Mouse (Mus musculus) mouse embryonic stem cell (cell line): ENCODE results near the gene Gpr146.
"Not testable (repeated sequence)": the region's sequence is repeated elsewhere in the genome, so short reads cannot be mapped to it uniquely, and the experiment has no call there.

Source experiments
- in situ Hi-C, 2 experiments: fragments of 300-500 bp; cut with MboI; formaldehyde crosslinking; loops; 1 replicate in 1 of 2; 3 replicates in 1 of 2; pipeline ENCODE4 v1.14.3; 2019 to 2020; ENCODE audit warnings: low sequenced_read_pairs in 2 of 2, low pct_unique_long_range_greater_than_20kb in 1 of 2, mixed read lengths in 1 of 2; ENCODE audit not compliant: unreplicated experiment in 1 of 2

Gpr146 gene

DNA sequence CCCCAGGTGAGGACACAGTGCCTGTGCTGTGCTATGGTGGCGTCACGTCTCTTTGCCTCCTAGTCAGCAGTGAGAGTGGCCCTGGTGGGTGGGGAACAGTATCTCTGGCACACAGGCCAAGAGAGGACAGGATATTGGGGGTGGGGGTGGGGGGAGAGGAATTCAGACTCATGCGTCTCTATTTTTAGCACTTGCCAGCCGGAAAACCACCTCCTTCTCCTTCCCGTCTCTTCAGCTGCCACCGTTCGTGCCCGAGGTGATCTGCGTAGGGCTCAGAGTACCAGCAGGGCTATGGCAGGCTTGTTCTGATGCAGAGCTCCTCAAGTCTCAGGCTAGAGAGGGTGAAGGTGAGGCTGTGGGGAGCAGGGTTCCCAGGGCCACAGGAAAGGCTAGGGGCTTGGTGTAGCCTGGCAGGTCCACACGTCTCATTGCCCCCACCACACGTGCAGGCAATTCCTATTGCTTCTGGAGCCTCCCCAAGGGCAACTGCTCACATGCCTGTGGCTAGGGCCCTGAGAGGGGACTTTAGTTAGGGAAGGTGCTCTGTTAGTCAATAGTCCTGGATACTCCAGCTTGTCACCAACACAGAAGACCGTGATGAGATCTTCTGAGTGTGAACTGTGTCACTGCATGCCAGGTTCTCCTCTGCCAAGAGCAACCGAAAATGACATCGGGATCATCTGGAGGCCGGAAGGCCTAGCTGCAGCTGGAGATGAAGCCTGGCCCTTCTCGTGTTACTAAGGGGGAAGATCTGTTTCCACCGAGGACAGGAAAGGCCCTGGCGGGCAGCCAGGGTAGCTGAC lies at the start of gene Gpr146:
Gene Gpr146, plus strand, starts transcription at position 230 of the 803 bp plus-strand sequence.
- in situ Hi-C loops, result no loop called here

DNA sequence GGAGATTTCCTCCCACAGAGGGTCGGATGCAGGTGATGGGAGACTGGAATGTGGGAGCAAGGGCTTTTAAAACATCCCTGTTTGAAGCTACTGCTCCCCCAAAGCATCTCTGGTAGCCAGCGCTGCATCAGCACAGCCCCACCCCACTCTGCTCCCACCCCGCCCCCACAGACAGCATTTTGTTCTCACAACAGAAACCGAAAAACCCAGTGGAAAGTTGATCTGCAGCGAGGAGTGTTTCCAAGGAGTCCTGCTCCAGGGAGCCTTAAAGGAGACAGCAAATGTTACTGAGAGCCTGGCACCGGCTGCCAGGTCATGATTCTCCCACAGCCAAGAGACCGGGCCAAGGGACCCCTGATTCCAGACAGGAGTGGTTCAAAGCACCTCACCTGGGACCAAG lies 46.7 kb upstream of the Gpr146 start:
- in situ Hi-C loops, result no loop called here

DNA sequence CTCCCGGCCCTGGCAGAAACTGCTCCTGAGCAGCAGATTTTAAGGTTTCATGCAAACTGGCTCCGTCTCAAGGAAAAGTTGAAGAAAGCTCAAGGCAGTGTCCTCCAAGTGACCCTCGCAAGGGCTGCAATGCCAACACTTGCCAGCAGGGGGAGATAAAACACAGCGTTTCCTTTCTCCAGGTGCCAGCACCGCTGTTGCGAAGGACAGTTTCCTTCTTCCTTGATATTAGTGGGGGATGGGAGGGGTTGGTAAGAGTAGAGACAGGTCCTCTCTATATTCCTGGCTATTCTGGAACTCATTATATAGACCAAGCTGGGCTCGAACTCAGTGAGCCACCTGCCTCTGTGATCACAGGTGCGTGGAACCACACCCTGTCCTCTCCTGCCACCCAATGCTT lies 45.8 kb upstream of the Gpr146 start:
- in situ Hi-C loops, result no loop called here

DNA sequence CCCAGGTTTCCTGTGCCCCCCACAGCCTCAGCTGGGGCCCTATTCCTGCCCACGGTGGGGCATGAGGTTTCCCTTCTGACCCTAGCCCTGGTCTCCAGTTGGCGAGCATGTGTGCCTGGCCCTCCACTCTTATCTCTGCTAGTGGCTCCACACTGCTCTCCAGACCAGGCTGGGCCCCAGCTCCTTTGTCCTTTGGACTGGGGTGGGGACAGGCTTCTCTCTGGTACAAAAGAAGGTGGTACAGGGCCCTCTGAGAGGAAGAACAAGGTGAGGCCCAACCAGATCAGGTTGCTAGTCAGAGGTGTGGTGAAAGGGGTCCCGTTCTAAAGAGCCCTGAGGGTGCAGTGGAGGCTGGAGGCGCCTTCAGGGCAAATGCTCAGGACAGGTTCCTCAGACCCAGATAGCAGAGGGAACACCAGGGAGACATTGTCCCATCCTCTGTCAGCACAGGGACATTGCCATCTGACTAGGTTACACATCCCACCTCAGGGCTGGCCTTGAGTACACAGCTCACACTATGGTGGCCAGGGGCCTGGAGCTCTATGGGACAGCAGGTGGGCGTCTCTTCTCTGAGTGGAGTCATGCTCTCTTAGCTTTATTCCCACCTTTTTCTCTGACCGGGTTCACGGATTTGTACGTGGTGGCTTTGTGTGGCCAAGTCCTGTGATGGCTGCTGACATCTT lies 44.8 kb upstream of the Gpr146 start:
- in situ Hi-C loops, result no loop called here

DNA sequence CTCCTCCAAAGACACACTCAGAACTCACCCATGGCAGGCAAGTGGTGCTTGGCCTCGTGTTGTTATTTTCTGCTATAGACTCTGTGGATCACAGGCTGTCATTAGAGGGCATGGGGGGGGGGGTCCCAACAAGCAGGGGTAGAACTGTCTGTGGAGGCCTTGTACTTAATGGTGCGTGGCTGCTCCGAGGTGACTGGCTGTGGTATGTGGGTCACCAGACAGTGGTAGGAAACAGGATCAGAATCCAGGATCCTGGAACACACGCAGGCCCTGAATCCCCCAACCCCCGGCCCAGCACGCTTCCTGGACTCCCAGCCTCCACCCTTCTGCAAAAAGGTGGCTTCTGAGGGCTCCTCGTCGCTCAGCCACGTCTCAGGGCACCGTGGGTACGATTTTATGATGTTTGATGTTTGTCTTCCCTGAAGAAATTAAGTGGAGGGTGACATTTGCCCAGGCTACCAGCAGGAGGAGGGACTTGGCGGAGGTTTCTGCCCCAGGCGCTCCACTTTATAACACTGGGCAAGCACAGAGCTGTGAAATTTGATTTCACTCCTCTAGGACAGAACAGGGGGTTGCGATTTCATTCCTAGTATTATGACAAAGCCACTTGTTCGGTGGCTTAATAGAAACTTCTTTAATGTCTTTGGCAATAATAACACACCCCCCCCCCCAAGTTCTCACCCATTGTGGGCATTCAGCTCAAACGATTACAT lies 44.0 kb upstream of the Gpr146 start:
- in situ Hi-C loops, result no loop called here

DNA sequence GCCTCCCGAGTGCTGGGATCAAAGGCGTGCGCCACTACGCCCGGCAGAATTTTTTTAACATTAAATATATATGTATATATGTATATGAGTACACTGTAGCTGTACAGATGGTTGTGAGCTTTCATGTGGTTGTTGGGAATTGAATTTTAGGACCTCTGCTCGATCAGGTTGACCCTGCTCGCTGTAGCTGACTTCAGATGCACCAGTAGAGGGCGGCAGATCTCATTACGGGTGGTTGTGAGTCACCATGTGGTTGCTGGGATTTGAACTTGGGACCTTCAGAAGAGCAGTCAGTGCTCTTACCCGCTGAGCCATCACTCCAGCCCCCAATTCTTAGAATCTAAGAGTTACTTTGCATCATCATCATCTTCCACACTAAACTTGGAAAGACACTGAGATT lies 43.1 kb upstream of the Gpr146 start:
- in situ Hi-C loops, result not testable (repeated sequence)

DNA sequence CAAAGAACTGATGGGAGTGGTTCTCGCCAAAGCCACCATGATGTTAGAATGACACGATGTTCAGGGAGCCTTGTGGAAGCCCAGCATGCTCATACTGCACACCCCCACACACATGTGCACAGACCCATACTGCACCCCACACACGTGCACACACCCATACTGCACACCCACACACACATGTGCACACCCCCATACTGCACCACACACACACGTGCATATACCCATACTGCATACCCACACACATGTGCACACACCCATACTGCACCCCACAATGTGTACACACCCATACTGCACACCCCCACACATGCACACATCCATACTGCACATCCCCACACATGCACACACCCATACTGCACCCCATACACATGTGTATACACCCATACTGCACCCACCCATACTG lies 41.9 kb upstream of the Gpr146 start:
- in situ Hi-C loops, result no loop called here

DNA sequence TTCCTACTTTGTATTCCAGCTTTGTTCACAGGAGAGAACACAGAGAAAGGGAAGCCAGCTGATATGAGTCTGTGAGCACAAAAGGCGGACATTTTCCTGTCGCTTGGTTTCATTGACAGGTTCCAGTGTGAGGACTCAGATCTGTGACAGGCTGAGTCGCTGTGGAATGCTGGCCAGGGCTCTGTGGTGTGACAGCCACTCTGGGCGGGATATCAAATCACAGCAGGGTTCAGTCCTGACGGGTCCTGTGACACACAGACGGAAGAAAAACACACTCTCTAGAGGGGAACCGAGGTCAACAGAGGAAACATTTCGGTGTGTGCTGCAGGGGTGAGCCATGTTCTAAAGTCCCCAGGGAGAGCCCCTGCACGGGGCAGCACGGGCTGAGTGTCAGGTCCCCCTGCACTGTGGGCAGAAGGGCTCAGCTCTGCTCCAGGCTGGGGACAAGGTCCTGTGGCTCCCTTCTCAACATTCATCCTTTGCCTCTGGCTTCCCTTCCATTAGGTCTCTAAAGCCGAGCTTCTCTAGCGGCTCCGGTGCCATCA lies 39.6 kb upstream of the Gpr146 start:
- in situ Hi-C loops, result no loop called here

DNA sequence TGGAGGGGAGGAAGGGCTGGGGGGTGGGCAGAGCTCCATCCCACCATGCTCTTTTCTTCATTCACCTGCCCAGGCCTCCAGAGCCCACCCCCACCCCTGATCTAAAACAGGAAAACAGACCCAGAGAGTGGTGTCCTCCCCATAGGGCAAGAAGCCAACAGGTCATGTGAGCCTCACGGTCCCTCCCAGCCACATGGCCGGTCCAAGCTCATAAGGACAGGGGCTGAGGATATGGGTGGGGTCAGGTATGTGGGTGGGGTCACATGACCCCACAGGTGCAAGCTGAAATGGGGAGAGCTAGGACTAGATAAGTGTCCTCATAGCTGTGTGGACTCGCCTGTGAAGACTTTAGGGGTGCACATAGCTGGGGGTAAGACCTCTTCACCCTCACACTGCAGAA lies 39.1 kb upstream of the Gpr146 start:
- in situ Hi-C loops, result no loop called here

DNA sequence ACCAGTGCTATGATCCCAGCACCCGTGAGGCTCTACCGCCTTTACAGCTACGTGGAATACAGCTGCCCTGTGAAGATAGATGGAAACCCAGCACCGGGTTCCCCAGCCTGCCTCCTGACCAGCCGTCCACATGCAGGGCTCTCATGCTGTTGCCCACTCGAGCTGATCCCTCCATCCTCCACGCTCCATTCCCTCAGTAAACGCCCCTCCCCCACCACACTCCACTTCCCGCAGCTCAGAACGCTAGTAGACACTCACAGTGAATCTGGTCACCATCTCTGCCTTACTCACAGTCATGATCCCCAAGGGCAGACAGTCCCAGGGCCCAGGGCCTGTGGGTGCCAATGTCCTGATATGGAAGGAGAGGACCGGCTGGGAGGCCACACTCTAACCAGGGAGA lies 38.6 kb upstream of the Gpr146 start:
- in situ Hi-C loops, result no loop called here

DNA sequence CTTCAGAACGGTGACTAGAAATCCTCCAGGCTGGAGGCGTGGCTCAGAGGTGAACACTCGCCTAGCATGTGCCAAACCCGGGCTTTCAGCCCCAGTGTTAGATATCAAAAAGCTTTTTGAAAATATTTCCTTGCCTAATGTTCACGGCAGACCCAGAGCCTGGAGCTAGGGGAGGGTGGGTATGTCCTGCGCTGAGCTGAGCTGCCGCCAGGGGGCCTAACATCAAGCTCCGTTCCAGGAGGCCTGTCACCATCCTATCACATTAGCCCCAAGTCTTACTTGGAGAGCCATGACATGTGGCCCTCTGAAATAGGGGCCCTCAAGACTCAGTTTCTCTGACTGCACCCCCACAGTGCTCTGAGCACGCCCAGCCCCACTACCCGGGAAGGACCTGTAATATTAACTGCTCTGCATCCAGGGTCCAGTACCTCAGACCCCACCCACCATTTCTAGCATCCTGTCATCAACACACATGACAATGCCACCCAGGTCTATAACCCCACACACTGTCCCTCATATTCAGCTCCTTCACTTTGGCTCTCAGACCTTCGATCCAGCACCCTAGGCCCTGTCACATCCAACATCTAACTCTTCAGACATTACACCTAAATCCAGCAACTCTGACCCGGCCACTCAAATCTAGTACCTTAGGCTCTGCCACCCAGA lies 33.3 kb upstream of the Gpr146 start:
- in situ Hi-C loops, result no loop called here

DNA sequence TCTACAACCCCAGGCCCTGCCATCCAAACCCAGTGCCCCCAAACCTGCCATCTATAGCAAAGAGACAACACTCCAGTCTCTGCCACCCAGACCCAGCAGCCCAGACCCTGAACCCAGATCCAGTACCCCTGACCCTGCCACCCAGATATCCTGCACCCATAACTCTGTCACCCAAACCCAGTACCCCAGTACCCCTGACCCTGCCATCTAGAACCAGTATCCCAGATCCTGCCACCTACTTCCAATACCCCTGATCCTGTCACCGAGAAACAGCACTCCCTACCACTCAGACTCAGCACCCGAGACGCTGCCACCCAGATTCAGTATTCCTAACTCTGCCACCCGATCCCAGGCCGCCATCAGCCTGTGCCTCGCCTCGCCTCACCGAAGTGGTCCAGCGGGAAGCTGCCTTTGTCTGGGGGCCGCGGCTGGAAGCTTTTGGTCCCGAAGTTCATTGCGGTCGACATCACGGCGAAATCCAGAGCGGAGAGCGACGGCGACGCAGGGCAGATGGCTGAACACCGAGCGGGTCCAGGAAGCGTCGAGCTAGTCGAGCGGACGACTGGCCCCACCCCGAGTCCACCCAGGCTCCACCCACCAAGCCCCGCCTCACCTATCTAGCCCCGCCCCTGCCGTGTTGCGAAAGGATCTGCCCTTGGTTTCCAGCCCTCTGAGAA lies 32.7 kb upstream of the Gpr146 start:
- in situ Hi-C loops, result no loop called here

DNA sequence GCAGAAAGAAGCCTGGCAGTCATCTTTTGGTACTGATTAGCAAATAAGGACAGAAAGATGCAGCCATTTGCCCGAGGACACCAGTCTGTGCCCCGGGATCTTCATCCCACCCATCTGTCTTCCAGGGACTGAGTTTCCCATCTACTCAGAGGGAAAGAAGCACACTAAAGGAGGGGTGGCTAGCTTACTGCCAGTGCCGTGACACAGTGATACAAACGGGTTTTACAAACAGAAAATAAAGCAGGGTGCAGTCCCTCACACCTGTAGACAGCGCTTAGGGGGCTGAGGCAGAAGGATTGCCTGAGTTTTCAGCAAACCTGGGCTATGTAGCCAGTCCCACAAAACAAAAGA lies 32.2 kb upstream of the Gpr146 start:
- in situ Hi-C loops, result no loop called here

DNA sequence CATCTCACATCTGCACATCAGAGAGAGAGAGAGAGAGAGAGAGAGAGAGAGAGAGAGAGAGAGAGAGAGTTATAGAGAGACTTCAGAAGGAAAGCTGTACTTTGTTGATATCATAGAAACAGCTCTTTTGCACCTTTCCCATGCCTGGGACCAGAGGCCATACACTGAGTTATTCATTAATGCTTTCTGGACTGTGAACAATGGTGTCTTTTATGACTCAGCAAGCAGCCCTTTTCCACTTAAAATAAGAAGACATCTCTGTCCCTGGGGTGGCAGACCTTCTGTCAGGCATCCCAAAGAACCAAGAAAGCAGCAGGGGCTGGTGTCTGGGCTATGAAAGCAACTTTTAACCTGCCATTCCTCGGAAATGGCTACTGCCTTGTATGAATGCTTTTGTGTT lies 30.3 kb upstream of the Gpr146 start:
- in situ Hi-C loops, result no loop called here

DNA sequence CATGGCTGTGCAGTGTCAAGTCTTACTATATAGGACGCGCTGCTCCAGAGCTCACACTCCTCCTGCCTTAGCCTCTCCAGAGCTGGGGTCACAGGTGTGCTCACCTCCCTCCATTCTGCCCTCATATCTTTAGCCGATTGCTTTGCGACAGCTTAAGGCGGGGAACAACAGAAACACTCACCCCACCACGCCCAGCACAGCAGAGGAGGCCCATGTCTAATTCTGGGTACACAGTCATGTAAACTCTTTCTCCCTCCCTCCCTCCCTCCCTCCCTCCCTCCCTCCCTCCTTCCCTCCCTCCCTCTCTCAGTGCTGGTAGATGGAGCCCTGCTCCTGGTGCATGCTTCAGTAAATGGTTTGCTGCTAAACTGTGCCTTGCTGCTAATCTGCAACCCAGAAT lies 27.8 kb upstream of the Gpr146 start:
- in situ Hi-C loops, result no loop called here

DNA sequence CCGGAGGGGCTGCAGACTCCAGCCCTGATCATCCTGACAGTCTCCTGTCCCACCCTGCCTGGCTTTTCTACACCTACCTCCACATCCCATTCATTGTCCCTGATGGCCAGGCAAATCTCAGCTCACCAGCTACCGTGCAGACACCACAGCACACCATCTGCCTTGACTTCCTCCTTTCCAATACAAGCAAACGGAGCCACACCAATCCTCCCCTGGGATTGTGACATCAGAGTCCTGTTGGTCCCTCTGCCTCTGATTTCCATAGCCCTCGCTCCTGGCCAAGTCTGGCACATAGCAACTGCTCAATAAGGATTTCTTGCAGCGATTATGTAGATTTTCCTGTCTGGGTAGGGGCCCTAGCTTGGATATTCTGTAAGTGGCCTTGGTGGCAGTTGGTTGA lies 26.4 kb upstream of the Gpr146 start, which contains the start of gene Cox19:
Gene Cox19, minus strand, starts transcription at position 285 of the 400 bp plus-strand sequence.
- in situ Hi-C loops, result no loop called here

DNA sequence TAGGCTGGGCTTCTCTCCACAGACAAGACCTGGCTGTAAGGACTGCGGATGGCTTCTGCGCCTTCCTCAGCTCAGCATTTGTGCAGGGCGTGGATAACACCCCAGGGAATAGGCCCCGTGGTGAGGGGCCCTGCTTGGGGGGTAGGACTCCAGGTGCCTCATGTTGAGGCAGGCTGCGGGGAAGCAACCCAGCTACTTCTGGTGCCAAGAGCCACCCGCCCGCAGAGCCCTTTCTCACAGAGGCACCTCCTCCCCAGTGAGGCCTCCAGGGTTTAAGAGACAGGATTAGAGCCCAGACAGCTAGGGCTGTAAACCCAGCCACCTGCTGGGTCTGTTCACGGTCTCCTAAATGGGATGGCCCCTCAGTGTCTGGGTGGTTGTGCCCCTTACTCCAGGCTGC lies 25.9 kb upstream of the Gpr146 start:
- in situ Hi-C loops, result no loop called here

DNA sequence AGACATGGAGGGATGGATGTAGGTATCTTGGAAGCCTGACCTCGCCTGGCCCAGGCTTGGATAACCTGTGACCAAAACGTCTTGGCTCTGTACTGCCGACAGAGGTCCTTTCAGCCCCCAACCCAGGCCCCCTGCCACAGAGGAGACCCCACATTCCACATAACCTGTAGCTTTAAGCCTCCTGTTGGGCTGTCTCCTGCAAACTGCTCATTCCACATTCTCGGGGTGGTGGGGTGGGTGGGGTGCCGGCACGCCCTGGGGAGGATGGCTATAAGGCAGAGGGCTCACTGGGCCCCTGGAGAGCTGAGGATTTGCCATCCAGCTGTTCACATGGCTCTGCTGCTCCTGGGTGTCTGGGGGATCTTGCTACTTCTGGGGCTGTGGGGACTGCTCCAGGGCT lies 25.2 kb upstream of the Gpr146 start, which contains the start of gene Cyp2w1:
Gene Cyp2w1, plus strand, starts transcription at position 301 of the 400 bp plus-strand sequence.
- in situ Hi-C loops, result no loop called here
